Mouse (Mus musculus): Measurements from ENCODE around the gene Gpnmb. TPM values are rescaled to one million over a fixed set of nuclear protein-coding genes. Genes with fewer than 3 reads are reported as not detected.

Gene Gpnmb
- polyA plus RNA-seq, 1 experiment from 2014 or later: 0.25 TPM

- WGBS (ENCODE audit: insufficient replicate concordance): 55% methylated on average over 4 of the region's 4 CpGs
- H3K9ac ChIP-seq: no peak overlapping the region
- H3K4me3 ChIP-seq (replicated peaks): no peak overlapping the region
- DNase-seq (no peak), ATAC-seq (ENCODE audit: low read depth) (no peak)
- no peaks in the 10 kb centered on the region for H3K36me3 ChIP-seq
- peaks cover 6% of the 10 kb centered on the region; the same call in 1 of the 2 replicates for H3K4me1 ChIP-seq (replicated peaks)
- H3K27ac ChIP-seq: no peak overlapping the region
- H3K4me2 ChIP-seq: no peak overlapping the region
- H3K27me3 ChIP-seq: no peaks in the 10 kb centered on the region
- H3K9me3 ChIP-seq (replicated peaks): 0 out of 2 replicates have a peak, but pooled peaks cover 3% of the 10 kb centered on the region
These were observed 23.3 kb upstream of the Gpnmb start for GRCm38 (mm10) chr6:49013023-49013422.

DNA sequence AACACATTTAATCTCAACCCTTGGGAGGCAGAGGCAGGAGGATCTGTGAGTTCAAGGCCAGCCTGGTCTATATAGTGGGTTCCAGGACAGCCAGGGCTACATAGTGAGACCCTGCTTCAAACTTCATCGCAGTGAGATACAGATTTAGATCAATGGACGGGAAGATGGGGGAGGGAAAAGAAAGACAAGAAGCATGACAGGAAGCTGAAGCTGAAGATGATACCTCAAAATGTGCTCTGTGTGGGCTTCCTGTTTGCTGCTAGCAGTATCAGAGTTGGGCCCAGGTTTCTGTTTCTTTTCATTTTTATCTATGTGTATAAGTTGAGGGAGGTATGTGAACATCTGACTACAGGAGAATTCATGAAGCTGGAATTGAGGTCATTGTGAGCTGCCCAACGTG, 22.9 kb upstream of the Gpnmb start:
- Histone ChIP-seq H3K9me3 (replicated peaks) (0 out of 2 replicates have a peak, but pooled peaks cover 3% of the 10 kb centered on the region), H3K27ac (no peak overlapping the region), H3K4me1 (replicated peaks) (peaks cover 5% of the 10 kb centered on the region; the same call in 1 of the 2 replicates), H3K36me3 (no peaks in the 10 kb centered on the region), H3K27me3 (no peaks in the 10 kb centered on the region), H3K4me2 (no peak overlapping the region), H3K4me3 (replicated peaks) (no peak overlapping the region), H3K9ac (no peak overlapping the region)
- 32% methylated on average over 3 of the region's 3 CpGs for WGBS (ENCODE audit: insufficient replicate concordance)
- DNase-seq (no peak), ATAC-seq (ENCODE audit: low read depth) (no peak)

- Histone ChIP-seq H3K4me2 (no peak overlapping the region), H3K36me3 (no peaks in the 10 kb centered on the region), H3K27ac (no peak overlapping the region), H3K4me3 (replicated peaks) (no peak overlapping the region), H3K9ac (no peak overlapping the region), H3K9me3 (replicated peaks) (no peaks in the 10 kb centered on the region), H3K4me1 (replicated peaks) (no peaks in the 10 kb centered on the region), H3K27me3 (0 out of 2 replicates have a peak, but pooled peaks cover 3% of the 10 kb centered on the region)
- DNase-seq: no peak
- no peak for ATAC-seq (ENCODE audit: low read depth)
- 21% methylated on average over 12 of the region's 12 CpGs for WGBS (ENCODE audit: insufficient replicate concordance)
These were observed 19.2 kb upstream of the Gpnmb start for GRCm38 (mm10) chr6:49017150-49017549.

DNA sequence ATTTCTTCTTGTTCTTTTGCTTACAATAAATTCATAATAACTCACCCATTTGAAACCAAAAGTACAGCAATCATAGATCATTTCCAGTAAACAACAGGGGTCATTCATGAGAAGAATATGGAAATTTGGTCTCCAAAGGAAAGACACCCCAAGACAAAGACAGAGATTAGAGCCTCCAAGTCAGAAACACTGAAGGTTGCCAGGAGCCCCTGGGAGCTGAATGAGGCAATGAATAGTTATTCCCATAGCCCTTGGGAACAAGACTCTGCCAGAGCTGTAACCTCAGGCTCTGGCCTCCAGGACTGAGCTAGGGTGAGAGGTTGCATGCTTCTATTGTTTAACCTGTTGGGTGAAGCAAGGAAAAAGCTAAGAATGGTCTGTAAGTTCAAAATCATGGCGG, 17.0 kb upstream of the Gpnmb start:
- H3K36me3 ChIP-seq: no peaks in the 10 kb centered on the region
- DNase-seq (no peak), ATAC-seq (ENCODE audit: low read depth) (no peak)
- no peak overlapping the region for H3K4me3 ChIP-seq (replicated peaks)
- no peak overlapping the region for H3K4me2 ChIP-seq
- no peak overlapping the region for H3K9ac ChIP-seq
- WGBS (ENCODE audit: insufficient replicate concordance): 66% methylated on average over 1 of the region's 1 CpGs
- H3K9me3 ChIP-seq (replicated peaks): no peaks in the 10 kb centered on the region
- H3K27ac ChIP-seq: no peak overlapping the region
- no peaks in the 10 kb centered on the region for H3K4me1 ChIP-seq (replicated peaks)
- peaks cover 6% of the 10 kb centered on the region; the same call in 1 of the 2 replicates for H3K27me3 ChIP-seq

- Histone ChIP-seq H3K4me1 (replicated peaks) (no peaks in the 10 kb centered on the region), H3K4me3 (replicated peaks) (no peak overlapping the region), H3K9me3 (replicated peaks) (no peaks in the 10 kb centered on the region), H3K36me3 (no peaks in the 10 kb centered on the region), H3K4me2 (no peak overlapping the region), H3K27me3 (peaks cover 6% of the 10 kb centered on the region; the same call in 1 of the 2 replicates), H3K9ac (no peak overlapping the region), H3K27ac (no peak overlapping the region)
- ATAC-seq (ENCODE audit: low read depth): no peak
- WGBS (ENCODE audit: insufficient replicate concordance): 61% methylated on average over 14 of the region's 14 CpGs
- DNase-seq: no peak
These were observed 15.0 kb upstream of the Gpnmb start for GRCm38 (mm10) chr6:49021141-49022012.

DNA sequence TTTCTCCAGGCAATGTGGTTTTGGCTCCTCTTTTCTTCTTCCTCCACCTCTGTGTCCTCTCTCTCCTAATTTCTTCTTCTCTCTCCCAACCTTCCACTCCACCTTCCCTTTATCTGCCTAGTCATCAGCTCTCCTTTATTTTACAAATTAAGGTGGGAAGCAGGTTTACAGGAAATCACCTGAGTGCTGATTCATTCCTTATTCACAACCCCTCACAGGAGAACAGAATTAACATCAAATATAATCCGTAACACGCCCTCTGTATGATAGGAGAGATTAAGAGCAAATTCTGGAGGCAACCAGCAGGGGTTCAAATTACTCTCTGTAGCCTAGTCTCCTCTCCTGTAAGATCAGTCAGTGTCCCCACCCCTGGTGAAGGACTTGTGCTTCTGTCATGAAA, 14.0 kb upstream of the Gpnmb start:
- Histone ChIP-seq H3K9me3 (replicated peaks) (no peaks in the 10 kb centered on the region), H3K27me3 (peaks cover 6% of the 10 kb centered on the region; the same call in 1 of the 2 replicates), H3K4me3 (replicated peaks) (no peak overlapping the region), H3K27ac (no peak overlapping the region), H3K36me3 (no peaks in the 10 kb centered on the region), H3K4me2 (no peak overlapping the region), H3K4me1 (replicated peaks) (no peaks in the 10 kb centered on the region), H3K9ac (no peak overlapping the region)
- 62% methylated on average over 2 of the region's 2 CpGs for WGBS (ENCODE audit: insufficient replicate concordance)
- ATAC-seq (ENCODE audit: low read depth): no peak
- DNase-seq: no peak

GRCm38 (mm10) chr6:49023315-49023714, 13.0 kb upstream of the Gpnmb start:
- Histone ChIP-seq H3K9ac (no peak overlapping the region), H3K4me1 (replicated peaks) (no peaks in the 10 kb centered on the region), H3K9me3 (replicated peaks) (no peaks in the 10 kb centered on the region), H3K27ac (no peak overlapping the region), H3K4me2 (no peak overlapping the region), H3K36me3 (no peaks in the 10 kb centered on the region), H3K4me3 (replicated peaks) (no peak overlapping the region), H3K27me3 (peaks cover 6% of the 10 kb centered on the region; the same call in 1 of the 2 replicates)
- DNase-seq: no peak
- WGBS (ENCODE audit: insufficient replicate concordance): 61% methylated on average over 10 of the region's 10 CpGs
- ATAC-seq (ENCODE audit: low read depth): no peak

DNA sequence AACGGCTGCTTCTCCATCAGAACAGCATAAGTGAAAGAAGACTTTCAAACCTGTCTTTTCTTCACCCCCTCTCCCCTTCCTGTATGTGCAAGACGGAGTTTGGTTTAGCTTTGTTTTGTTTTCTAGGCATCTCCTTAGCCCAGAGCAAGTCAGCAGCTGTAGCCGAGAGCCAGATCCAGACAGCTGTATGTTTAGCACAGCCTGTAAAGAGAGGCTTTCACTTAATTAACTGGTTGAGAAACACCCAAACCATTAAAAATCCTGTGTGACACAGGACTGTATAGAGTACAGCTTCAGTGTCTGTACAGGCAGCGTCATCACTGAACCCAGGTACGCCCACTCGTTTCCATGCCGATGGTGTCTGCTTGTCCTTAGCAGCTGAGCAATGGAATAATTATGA, 11.1 kb upstream of the Gpnmb start:
- H3K9ac ChIP-seq: no peak overlapping the region
- H3K4me2 ChIP-seq: no peak overlapping the region
- H3K4me1 ChIP-seq (replicated peaks): no peaks in the 10 kb centered on the region
- no peak overlapping the region for H3K4me3 ChIP-seq (replicated peaks)
- ATAC-seq (ENCODE audit: low read depth) (no peak), DNase-seq (no peak)
- H3K36me3 ChIP-seq: no peaks in the 10 kb centered on the region
- no peak overlapping the region for H3K27ac ChIP-seq
- 68% methylated on average over 7 of the region's 7 CpGs for WGBS (ENCODE audit: insufficient replicate concordance)
- peaks cover 3% of the 10 kb centered on the region; the same call in 1 of the 2 replicates for H3K27me3 ChIP-seq
- no peaks in the 10 kb centered on the region for H3K9me3 ChIP-seq (replicated peaks)

DNA sequence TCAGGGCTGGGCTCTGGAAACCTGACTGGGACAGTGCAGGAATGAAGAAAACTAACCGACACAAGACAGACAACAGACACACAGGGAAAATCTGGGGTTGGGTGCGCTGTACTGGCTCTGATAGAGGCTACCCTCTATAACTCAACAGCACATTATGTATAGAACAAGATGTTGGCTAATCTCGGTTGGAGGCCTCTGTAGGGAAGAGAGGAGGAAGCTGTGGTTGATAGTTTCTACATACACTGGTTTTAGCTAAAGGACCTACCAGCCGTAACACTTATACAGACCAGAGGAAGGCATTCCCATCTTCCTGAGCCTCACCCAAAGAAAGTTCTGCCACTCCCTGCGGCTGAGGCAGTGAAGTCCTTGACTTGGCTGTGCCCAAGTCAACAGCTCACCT, 9.8 kb upstream of the Gpnmb start:
- H3K36me3 ChIP-seq: no peaks in the 10 kb centered on the region
- no peaks in the 10 kb centered on the region for H3K9me3 ChIP-seq (replicated peaks)
- no peak overlapping the region for H3K27ac ChIP-seq
- DNase-seq (no peak), ATAC-seq (ENCODE audit: low read depth) (no peak)
- H3K4me1 ChIP-seq (replicated peaks): no peaks in the 10 kb centered on the region
- H3K27me3 ChIP-seq: peaks cover 3% of the 10 kb centered on the region; the same call in 1 of the 2 replicates
- H3K4me2 ChIP-seq: no peak overlapping the region
- 38% methylated on average over 5 of the region's 5 CpGs for WGBS (ENCODE audit: insufficient replicate concordance)
- H3K4me3 ChIP-seq (replicated peaks): no peak overlapping the region
- H3K9ac ChIP-seq: no peak overlapping the region

GRCm38 (mm10) chr6:49028019-49028418, 8.3 kb upstream of the Gpnmb start:
- H3K9ac ChIP-seq: no peak overlapping the region
- DNase-seq (no peak), ATAC-seq (ENCODE audit: low read depth) (no peak)
- H3K36me3 ChIP-seq: no peaks in the 10 kb centered on the region
- H3K4me1 ChIP-seq (replicated peaks): no peaks in the 10 kb centered on the region
- H3K4me2 ChIP-seq: no peak overlapping the region
- peaks cover 3% of the 10 kb centered on the region; the same call in 1 of the 2 replicates for H3K27me3 ChIP-seq
- no peak overlapping the region for H3K27ac ChIP-seq
- no peaks in the 10 kb centered on the region for H3K9me3 ChIP-seq (replicated peaks)
- no peak overlapping the region for H3K4me3 ChIP-seq (replicated peaks)
- WGBS (ENCODE audit: insufficient replicate concordance): 70% methylated on average over 6 of the region's 6 CpGs

GRCm38 (mm10) chr6:49028708-49029107, 7.6 kb upstream of the Gpnmb start:
- H3K4me2 ChIP-seq: no peak overlapping the region
- DNase-seq (no peak), ATAC-seq (ENCODE audit: low read depth) (no peak)
- no peaks in the 10 kb centered on the region for H3K36me3 ChIP-seq
- no peak overlapping the region for H3K4me3 ChIP-seq (replicated peaks)
- no peaks in the 10 kb centered on the region; the same call in 1 of the 2 replicates for H3K27me3 ChIP-seq
- no peaks in the 10 kb centered on the region for H3K9me3 ChIP-seq (replicated peaks)
- WGBS (ENCODE audit: insufficient replicate concordance): 64% methylated on average over 3 of the region's 3 CpGs
- no peaks in the 10 kb centered on the region for H3K4me1 ChIP-seq (replicated peaks)
- H3K9ac ChIP-seq: no peak overlapping the region
- no peak overlapping the region for H3K27ac ChIP-seq

GRCm38 (mm10) chr6:49031230-49031629, 5.1 kb upstream of the Gpnmb start:
- Histone ChIP-seq H3K9ac (no peak overlapping the region), H3K9me3 (replicated peaks) (no peaks in the 10 kb centered on the region), H3K4me1 (replicated peaks) (no peaks in the 10 kb centered on the region), H3K4me3 (replicated peaks) (no peak overlapping the region), H3K27ac (no peak overlapping the region), H3K4me2 (no peak overlapping the region), H3K27me3 (peaks cover 14% of the 10 kb centered on the region), H3K36me3 (no peaks in the 10 kb centered on the region)
- 64% methylated on average over 4 of the region's 4 CpGs for WGBS (ENCODE audit: insufficient replicate concordance)
- ATAC-seq (ENCODE audit: low read depth) (no peak), DNase-seq (no peak)
